Mouse (Mus musculus) midbrain, embryonic 14.5 days (tissue): ENCODE data around the gene Ptprcap. TPM values are rescaled to one million over a fixed set of nuclear protein-coding genes. Genes with fewer than 3 reads are reported as not detected.

Experiments used
- ATAC-seq: fragments of 200-750 bp; cut with Nextera tagmentation; 2 replicates; pipeline ENCODE4 v1.8.0; 2017; ENCODE audit warnings: moderate number of reproducible peaks, moderate library complexity; ENCODE audit not compliant: low FRiP score, low TSS enrichment
- DNase-seq: peaks from one replicate; pipeline ENCODE4 v3.0.0-alpha.2; 2015
- H3K27ac ChIP-seq: fragments of 300-500 bp; sonication (generic); replicated peaks from 2 replicates; pipeline ENCODE4 v1.5.1; 2014; ENCODE audit warnings: mild to moderate bottlenecking, low read depth, low read length, moderate library complexity
- H3K27me3 ChIP-seq: fragments of 300-500 bp; sonication (generic); 2 replicates; pipeline ENCODE4 v1.6.1; 2014; ENCODE audit warnings: low read length, control low read depth, mixed read lengths; ENCODE audit not compliant: control insufficient read depth, insufficient read depth
- H3K36me3 ChIP-seq: fragments of 300-500 bp; sonication (generic); 2 replicates; pipeline ENCODE4 v1.6.1; 2014; ENCODE audit warnings: low read length, control low read depth; ENCODE audit not compliant: control insufficient read depth, insufficient read depth
- H3K4me1 ChIP-seq: fragments of 300-500 bp; sonication (generic); 2 replicates; pipeline ENCODE4 v1.6.1; 2014; ENCODE audit warnings: mild to moderate bottlenecking, antibody characterized with exemption, low read length, control low read depth; ENCODE audit not compliant: control insufficient read depth, insufficient read depth
- H3K4me2 ChIP-seq: fragments of 300-500 bp; sonication (generic); 2 replicates; pipeline ENCODE4 v1.6.1; 2014; ENCODE audit warnings: mild to moderate bottlenecking, low read length, moderate library complexity
- H3K4me3 ChIP-seq: fragments of 300-500 bp; sonication (generic); replicated peaks from 2 replicates; pipeline ENCODE4 v1.5.1; 2014; ENCODE audit warnings: low read depth, low read length
- H3K9ac ChIP-seq: fragments of 300-500 bp; sonication (generic); replicated peaks from 2 replicates; pipeline ENCODE4 v1.6.1; 2014; ENCODE audit warnings: mild to moderate bottlenecking, low read length, moderate library complexity
- H3K9me3 ChIP-seq: fragments of 300-500 bp; sonication (generic); 2 replicates; pipeline ENCODE4 v1.6.1; 2016; ENCODE audit warnings: low read length, control low read depth, mixed read lengths; ENCODE audit not compliant: control insufficient read depth
- WGBS: fragments of 180-500 bp; shearing (Covaris S2); extraction: QIAGEN DNeasy Blood & Tissue Kit; methylation state at CpG from one replicate; pipeline ENCODE4 v1.1.7; 2014; 5-methylcytosine and 5-hydroxymethylcytosine counted together
- polyA plus RNA-seq: library from polyadenylated mRNA; unstranded; fragments of >200 nt; fragmentation: Nextera tagmentation; extraction: Ambion mirVana; gene quantifications from 2 replicates; pipeline ENCODE4 v1.2.1, GENCODE M21; 2014

Ptprcap gene
- polyA plus RNA-seq, 1 experiment from 2014 or later, result 0.64 TPM

GRCm38 (mm10) chr19:4142416-4143173 is 10.8 kb upstream of the Ptprcap start:
- H3K9ac ChIP-seq, result no peak overlapping the region

GRCm38 (mm10) chr19:4143759-4144268 is 9.6 kb upstream of the Ptprcap start, which contains the start of gene Cabp4:
Gene Cabp4 (minus strand): TSS chr19:4144033.
- 88% methylated on average over 7 of the region's 7 CpGs for WGBS
- 0 out of 2 replicates have a peak, but pooled peaks cover 4% of the 10 kb centered on the region for H3K9me3 ChIP-seq
- no peaks in the 10 kb centered on the region for H3K36me3 ChIP-seq
- DNase-seq, result no peak
- no peak within 1 kb of the TSS for H3K4me3 ChIP-seq
- H3K27me3 ChIP-seq, result no peaks in the 10 kb centered on the region
- no peak within 1 kb of the TSS for H3K27ac ChIP-seq
- no peak within 1 kb of the TSS for H3K9ac ChIP-seq
- H3K4me1 ChIP-seq, result peaks cover 12% of the 10 kb centered on the region; the same call in 1 of the 2 replicates
- no peak for ATAC-seq
- no peak within 1 kb of the TSS for H3K4me2 ChIP-seq

More at GRCm38 (mm10) chr19:4142416-4143173, 10.8 kb upstream of the Ptprcap start:
- no peak for DNase-seq
- ATAC-seq, result no peak
- Histone ChIP-seq H3K9me3 (0 out of 2 replicates have a peak, but pooled peaks cover 4% of the 10 kb centered on the region), H3K27ac (no peak overlapping the region), H3K4me3 (no peak overlapping the region), H3K4me2 (no peak overlapping the region), H3K36me3 (no peaks in the 10 kb centered on the region), H3K4me1 (0 out of 2 replicates have a peak, but pooled peaks cover 7% of the 10 kb centered on the region), H3K27me3 (no peaks in the 10 kb centered on the region)
- 91% methylated on average over 18 of the region's 18 CpGs for WGBS

DNA sequence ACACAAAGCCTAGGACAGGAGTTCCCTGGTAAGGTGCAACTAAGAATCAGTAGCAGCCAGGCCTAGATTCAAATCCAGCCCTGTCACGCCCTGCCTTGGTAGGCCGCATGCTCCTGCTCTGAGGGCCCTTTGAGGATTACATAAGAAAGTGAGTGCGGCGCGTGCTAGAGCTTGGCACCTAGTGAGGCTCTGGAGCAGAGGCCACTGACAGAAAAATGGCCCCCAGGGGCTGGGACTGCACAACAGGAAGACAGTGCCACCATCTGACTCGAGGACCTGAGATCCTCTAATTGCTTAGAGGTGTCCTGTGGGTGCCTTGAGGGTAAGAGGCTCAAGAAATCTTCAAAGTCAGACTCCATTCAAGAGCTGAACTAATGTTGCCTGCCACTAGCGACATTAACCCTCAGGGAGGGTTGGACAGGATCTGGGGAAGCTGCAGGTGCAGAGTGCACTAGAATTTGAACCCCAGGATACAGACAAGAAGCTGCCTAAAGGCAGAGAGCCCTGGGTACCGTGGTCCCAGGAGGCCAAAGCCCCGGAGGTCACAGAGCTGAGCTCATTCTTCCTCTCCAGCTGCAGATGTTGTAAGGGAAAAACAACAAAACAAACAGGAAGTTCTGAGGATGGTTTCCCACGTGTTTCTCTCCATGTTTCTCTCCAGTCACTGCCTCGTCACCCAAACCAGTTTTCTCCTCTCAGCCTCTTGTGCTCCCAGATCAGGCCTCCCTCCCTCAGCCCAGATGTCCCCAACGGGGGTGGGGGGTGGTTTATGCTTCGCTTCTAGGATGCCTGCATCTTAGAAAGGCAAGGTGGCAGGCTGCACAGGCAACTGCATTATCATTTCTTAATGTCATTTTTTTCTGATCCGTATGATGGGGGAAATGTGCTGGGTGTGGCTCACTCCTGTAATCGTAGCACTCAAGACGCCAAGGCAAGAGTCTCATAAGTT is 8.6 kb upstream of the Ptprcap start:
- Histone ChIP-seq H3K36me3 (no peaks in the 10 kb centered on the region; the same call in 1 of the 2 replicates), H3K27me3 (no peaks in the 10 kb centered on the region), H3K4me1 (peaks cover 15% of the 10 kb centered on the region; the same call in 1 of the 2 replicates), H3K4me3 (no peak overlapping the region), H3K4me2 (no peak overlapping the region), H3K9ac (no peak overlapping the region), H3K9me3 (0 out of 2 replicates have a peak, but pooled peaks cover 4% of the 10 kb centered on the region), H3K27ac (no peak overlapping the region)
- DNase-seq (no peak), ATAC-seq (no peak)
- WGBS, result 86% methylated on average over 16 of the region's 16 CpGs

DNA sequence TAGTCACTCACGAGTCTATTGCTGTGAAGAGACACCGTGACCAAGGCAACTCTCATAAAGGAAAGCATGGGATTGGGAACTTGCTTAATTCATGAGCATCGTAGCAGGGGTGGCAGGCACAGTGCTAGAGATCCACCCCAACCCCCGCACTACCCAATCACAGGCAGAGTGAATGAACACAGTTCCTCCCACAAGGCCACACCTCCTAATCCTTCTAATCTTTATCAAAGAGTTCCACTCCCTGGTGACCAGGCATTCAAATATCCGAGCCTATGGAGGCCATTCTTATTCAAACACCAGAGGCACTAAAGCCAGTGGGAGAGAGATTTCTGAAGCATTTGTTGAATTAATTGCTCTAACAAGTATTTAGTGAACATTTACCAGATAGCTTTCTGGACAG is 7.5 kb upstream of the Ptprcap start:
- Histone ChIP-seq H3K4me3 (no peak overlapping the region), H3K9ac (no peak overlapping the region), H3K27ac (no peak overlapping the region), H3K9me3 (0 out of 2 replicates have a peak, but pooled peaks cover 4% of the 10 kb centered on the region), H3K36me3 (peaks cover 11% of the 10 kb centered on the region), H3K4me1 (peaks cover 15% of the 10 kb centered on the region; the same call in 1 of the 2 replicates), H3K4me2 (no peak overlapping the region), H3K27me3 (no peaks in the 10 kb centered on the region)
- DNase-seq (no peak), ATAC-seq (no peak)
- 75% methylated on average over 5 of the region's 5 CpGs for WGBS

DNA sequence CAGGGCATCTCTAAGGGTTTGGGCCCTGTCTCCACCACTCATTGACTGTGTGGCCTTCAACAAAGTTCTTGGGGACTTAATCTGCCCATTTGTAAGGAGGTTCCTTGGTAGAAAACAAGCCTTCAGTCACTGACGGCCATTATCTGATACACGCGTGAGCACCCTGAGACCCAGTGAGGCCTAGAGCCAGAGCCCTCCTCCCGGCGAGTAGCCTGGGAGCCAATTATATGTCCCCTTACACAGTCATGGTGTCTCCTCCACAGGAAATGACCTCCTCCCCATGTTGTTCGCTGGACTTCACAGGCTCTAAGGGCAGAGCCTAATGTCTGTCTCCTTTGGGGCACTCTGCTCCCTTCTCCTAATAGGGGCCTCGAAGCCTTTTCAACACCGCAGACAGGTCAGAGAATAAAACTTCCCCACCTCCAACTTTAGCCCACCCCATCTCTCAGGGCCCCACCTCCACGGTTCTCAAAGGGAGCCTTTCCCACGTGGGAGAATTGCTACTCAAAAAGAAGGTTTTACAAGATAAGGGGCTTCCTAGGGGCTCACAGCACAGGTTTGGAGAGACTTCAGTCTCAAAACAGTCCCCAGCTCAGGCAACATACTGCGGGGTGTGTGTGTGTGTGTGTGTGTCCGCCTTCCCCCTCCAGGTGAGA is 6.9 kb upstream of the Ptprcap start:
- no peak overlapping the region for H3K4me2 ChIP-seq
- peaks cover 15% of the 10 kb centered on the region; the same call in 1 of the 2 replicates for H3K4me1 ChIP-seq
- no peaks in the 10 kb centered on the region for H3K27me3 ChIP-seq
- H3K9ac ChIP-seq, result no peak overlapping the region
- H3K9me3 ChIP-seq, result 0 out of 2 replicates have a peak, but pooled peaks cover 4% of the 10 kb centered on the region
- H3K4me3 ChIP-seq, result no peak overlapping the region
- WGBS, result 61% methylated on average over 12 of the region's 12 CpGs
- ATAC-seq, result no peak
- peaks cover 15% of the 10 kb centered on the region for H3K36me3 ChIP-seq
- DNase-seq, result no peak
- H3K27ac ChIP-seq, result no peak overlapping the region

DNA sequence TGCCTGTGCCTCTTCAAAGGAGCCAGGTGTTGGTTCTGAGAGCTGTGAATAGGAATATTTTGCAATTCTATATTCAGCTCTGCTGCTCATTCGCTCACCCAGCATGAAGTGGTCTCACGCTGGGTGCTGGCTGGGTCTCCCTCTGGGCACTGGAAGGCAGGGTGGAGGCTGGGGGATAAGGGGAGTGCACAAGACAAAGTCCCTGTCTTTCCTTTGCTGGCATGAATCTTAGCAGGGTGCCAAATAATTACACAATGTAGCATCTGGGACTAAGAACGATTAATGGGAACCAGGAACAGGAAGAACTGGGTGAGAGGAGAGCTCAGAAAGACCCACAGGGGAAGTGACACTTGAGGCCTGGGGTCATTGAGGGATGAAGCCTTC is 6.4 kb upstream of the Ptprcap start:
- 0 out of 2 replicates have a peak, but pooled peaks cover 4% of the 10 kb centered on the region for H3K9me3 ChIP-seq

DNA sequence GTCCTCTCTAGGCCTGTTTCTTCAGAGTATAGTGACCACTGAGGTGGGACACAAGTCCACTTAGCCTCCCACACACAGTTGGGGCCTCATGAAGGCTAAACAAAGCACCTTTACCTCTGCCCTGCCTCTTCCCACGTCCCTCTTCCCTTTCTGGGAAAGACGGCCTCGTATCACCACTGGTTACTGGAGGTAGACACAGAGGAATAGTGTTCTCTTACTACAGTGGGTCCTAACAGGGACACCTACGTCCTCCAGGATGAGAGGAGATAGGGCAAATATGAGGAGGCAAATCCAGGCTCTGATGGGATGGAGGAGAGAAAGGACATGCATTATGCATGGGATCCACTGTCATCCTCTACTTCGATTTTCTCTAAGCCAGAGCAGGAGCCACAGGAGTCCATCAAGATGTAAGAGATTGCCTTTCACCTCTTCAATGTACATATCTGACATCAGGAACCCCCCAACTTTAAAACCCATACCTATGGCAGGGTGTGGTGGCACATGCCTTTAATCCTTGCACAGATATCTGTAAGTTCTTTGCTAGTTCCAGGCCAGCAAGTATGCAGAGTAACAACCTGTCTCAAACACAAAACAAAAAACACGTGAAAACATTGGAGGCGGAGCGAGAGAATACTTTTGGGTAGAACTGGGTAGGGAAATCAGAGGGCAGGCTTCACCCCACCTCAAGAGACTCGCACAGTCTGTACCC is 5.5 kb upstream of the Ptprcap start:
- ATAC-seq (peak; percentile 49), DNase-seq (no peak)
- Histone ChIP-seq H3K27ac (peak overlapping the region; percentile 64; the same call in 1 of the 2 replicates), H3K36me3 (peaks cover 25% of the 10 kb centered on the region), H3K27me3 (no peaks in the 10 kb centered on the region), H3K9ac (peak overlapping the region; percentile 81), H3K4me3 (peak overlapping the region; percentile 80), H3K4me1 (peaks cover 15% of the 10 kb centered on the region; the same call in 1 of the 2 replicates), H3K4me2 (peak overlapping the region; percentile 86), H3K9me3 (0 out of 2 replicates have a peak, but pooled peaks cover 4% of the 10 kb centered on the region)
- 27% methylated on average over 9 of the region's 9 CpGs for WGBS

More for the DNA sequence above, 6.4 kb upstream of the Ptprcap start:
- ATAC-seq, result no peak
- H3K27ac ChIP-seq, result no peak overlapping the region
- H3K4me1 ChIP-seq, result peaks cover 15% of the 10 kb centered on the region; the same call in 1 of the 2 replicates
- no peaks in the 10 kb centered on the region for H3K27me3 ChIP-seq
- H3K4me2 ChIP-seq, result no peak overlapping the region
- H3K9ac ChIP-seq, result no peak overlapping the region
- H3K4me3 ChIP-seq, result no peak overlapping the region
- WGBS, result 43% methylated on average over 3 of the region's 3 CpGs
- DNase-seq, result no peak
- H3K36me3 ChIP-seq, result peaks cover 19% of the 10 kb centered on the region
